Mouse (Mus musculus) kidney, adult 18-20 months (tissue): Measurements from ENCODE around the gene Chac1.

Experiments
- DNase-seq: peaks from one replicate; pipeline ENCODE4 v3.0.0; 2021

Chac1 gene

DNA sequence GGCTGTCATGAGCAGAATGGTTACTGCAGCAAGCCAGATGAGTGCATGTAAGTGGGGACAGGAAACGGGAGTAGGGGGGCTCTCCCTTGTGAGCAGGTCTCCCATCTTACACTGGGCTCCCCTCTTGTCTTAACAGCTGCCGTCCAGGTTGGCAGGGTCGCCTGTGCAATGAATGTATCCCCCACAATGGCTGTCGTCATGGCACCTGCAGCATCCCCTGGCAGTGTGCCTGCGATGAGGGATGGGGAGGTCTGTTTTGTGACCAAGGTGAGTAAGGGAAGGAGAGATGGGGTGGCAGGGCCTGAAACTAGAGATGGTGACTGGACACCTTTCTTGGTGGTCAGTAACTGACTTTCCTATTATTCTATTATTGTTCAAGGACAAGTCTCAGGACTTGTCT is 22.5 kb upstream of the Chac1 start:
- DNase-seq: no peak

DNA sequence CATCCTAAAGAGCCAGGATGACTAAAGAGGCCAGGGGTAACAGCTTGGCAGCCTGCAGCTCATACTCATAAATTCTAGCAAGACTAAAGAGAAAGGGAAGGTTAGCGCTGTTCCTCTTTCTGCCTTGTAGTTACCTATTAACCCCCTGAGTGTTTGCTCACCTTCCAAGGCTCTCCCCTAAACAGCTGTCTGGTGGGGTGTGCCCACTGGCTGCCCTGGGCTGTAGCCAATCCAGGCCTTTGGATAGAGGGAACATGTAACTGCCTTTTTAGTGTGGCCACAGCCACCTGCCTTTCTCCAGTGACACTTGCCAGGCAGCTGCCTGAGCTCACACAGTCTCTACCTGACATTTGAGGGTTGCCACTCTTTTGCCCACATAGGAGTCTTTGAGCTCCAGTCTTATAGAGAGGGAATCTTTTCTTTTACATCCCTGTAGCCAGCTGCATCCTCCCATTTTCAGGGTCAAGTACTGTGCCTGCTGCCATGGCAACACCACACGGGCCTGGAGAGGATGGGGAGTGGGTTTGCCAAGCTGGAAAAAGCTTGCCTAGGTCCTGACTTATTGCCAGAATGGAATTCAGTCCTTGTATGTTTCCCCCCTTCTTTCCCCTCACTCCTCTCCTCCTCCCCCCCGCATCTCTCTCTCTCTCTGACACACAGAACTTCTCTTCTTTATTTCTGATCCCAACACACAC is 21.8 kb upstream of the Chac1 start:
- no peak for DNase-seq

DNA sequence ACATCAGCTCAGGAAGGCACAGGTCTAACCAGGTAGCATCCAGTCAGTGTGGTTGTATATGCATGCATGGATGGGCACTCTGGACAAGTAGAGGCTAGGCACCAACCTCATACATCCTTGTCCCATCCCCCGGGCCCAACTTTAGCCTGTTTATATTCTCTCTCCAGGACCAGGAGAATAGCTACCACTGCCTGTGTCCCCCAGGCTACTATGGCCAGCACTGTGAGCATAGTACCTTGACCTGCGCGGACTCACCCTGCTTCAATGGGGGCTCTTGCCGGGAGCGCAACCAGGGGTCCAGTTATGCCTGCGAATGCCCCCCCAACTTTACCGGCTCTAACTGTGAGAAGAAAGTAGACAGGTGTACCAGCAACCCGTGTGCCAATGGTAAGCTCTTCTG is 20.2 kb upstream of the Chac1 start:
- no peak for DNase-seq

DNA sequence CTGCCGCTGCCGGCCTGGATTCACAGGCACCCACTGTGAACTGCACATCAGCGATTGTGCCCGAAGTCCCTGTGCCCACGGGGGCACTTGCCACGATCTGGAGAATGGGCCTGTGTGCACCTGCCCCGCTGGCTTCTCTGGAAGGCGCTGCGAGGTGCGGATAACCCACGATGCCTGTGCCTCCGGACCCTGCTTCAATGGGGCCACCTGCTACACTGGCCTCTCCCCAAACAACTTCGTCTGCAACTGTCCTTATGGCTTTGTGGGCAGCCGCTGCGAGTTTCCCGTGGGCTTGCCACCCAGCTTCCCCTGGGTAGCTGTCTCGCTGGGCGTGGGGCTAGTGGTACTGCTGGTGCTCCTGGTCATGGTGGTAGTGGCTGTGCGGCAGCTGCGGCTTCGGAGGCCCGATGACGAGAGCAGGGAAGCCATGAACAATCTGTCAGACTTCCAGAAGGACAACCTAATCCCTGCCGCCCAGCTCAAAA is 18.8 kb upstream of the Chac1 start:
- no peak for DNase-seq

DNA sequence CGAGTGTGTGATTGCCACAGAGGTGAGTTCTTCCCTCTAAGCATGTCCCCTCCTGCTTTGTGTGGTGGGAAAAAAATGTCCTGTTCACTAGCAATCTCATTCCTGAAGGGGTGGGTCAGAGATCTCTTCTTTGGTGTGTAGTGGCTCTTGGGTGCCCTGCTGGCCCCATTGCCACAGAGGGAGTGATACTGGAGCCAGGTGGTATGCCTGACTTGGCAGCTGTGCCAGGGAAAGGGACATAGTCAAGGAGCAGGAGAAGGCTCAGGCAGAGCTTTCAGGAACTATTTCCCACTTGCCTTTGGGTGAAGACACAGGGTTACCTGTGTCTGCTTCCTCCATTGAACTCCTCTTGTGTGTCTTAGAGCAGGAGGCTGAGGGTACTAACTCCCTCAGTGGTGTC is 16.9 kb upstream of the Chac1 start:
- DNase-seq: no peak

DNA sequence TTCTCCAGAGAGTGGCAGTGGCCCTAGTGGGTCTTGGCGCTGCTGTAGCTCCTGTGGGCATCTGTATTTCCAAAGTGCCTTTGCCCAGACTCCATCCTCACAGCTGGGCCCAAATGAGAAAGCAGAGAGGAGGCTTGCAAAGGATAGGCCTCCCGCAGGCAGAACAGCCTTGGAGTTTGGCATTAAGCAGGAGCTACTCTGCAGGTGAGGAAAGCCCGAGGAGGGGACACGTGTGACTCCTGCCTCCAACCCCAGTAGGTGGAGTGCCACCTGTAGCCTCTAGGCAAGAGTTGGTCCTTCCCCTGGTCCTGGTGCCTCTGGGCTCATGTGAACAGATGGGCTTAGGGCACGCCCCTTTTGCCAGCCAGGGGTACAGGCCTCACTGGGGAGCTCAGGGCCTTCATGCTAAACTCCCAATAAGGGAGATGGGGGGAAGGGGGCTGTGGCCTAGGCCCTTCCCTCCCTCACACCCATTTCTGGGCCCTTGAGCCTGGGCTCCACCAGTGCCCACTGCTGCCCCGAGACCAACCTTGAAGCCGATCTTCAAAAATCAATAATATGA is 16.0 kb upstream of the Chac1 start:
- no peak for DNase-seq

DNA sequence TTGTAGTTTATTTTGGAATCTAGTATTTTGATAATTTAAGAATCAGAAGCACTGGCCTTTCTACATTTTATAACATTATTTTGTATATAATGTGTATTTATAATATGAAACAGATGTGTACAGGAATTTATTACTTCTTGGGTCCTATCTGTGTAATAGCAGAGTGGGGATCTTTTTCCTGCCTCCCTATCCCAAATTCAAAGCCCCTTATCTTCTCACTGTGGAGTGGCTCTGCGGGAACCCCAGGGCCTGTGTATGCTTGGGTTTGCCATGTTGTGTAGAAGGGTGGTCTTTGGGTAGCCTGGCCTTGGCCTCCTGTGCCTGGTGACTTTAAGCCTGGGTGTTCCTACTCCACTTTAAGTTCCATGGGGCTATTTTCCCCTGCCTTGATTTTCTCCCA is 15.5 kb upstream of the Chac1 start:
- DNase-seq: no peak

DNA sequence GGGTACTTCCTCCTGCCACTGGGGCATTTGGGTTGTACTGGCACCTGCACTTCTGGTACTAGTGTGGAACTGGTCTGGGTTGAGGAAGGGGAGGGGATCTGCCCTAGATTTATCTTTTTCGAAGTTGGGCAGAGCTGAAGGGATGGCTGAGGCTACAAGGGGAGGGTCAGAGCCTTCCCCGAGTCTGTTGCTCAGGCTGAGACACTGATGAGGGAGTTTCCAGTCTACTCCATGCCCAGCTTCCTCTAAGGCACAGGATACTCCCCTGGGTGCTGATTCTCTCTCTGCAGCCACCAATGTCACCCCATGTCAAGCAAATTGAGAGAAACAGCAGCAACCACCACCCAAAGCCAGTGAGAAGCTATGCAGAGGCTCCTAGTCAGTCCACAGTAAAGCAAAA is 15.0 kb upstream of the Chac1 start:
- DNase-seq: no peak

DNA sequence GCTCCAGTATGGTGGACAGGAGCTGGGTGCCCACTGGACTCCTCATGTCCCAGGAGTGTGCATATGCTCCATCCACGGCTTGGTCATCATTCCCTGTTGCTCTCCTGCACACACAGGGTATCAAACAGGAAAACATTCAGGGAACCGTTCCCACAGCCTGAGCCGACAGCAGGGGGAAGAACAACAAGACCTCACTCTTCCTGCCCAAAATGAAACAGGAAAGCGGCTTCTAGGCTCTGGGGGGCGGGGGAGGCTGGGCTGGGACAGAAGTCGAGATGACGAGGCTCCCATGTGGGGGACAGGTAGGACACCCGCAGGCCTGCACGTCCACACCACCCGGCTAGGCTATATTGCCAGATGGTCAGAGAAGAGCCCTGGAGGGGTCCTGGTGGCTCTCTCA is 14.6 kb upstream of the Chac1 start:
- DNase-seq: no peak

DNA sequence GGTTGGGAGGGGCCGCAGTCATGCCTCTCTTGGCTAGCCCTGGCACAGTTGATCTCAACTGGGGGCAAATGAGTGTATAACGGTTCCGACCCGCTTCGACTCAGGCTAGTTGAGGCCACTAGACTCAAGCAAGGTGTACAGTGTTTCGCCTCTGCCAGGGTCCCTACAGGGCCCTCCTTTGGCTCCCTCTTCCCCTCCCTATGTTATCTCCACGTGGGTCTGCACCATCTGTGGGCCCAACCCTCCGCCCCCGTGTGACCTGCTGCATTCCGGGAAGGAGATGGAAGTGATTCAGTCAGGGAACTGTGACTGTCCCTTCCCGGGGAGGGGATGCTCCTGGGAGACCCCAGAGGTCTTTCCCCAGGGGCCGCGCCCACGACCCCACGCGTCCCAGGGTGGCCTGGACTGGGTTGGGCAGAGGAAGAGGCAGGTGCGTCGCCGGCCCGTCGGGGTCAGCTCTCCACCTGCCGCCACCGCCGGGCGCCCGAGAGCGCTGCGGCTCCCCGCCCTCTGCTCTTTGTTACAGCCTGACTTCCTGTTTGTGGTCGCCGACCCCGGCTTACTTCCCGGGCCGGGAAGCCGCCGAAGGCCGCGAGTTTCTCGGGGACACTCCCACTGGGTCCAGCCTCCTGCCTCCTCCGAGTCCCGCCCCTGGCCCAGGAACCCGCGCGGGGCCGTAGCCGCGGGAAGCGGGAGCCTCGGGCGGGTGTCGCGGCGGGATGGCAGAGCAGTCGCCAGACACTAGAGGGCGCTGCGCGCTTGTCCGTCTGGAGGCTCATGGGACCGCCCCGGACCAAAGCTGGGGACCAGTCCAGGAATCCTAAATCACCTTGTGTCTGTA is 13.4 kb upstream of the Chac1 start:
- peak; percentile 95 for DNase-seq

DNA sequence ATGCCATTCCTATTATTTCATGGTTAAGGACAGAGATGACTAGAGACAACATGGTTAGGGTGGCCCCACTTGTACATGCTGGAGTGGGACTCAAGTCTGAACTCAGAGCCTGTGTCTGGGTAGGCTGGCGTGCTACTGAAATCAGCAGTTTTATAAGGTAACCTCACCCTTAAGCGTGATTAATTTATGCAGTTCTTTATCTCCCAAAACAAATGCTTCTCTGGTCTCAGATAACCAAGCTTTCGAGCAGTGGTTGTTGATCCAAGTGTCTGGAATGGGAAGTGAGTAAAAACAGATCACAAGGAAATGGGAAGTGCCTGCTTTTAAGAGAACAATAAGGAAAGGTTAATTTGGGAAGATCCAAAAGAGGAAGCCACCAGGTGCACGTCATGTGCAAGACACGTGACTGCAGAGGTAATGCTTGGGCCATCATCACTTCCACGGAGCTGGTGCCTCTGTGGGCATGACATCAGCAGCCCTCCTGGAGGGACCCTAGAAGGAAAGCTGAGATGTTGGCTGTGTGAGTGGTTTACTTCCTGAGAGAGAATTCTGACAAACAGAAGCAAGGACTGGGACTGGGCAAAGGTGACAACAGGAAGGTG is 6.4 kb upstream of the Chac1 start:
- no peak for DNase-seq

DNA sequence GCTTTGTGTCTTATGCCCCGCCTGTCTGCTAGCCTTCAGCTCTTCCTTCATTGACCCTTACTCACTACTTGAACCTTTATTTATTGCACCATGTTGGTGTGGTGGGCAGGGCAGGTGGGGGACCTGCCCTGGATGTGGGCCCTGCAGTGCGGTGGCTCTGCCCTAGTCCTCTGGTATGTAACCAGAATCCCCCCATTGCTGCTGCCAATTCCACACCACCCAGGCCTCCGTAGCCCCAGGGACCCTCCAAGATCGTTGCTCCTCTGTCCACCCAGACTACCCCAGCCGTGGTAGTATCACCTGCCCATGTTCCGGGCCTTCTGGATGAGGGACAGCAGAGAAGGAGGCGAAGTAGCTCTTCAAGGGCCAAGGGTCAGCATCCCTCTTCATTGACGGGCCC is 2.7 kb downstream of the Chac1 start:
- no peak for DNase-seq

DNA sequence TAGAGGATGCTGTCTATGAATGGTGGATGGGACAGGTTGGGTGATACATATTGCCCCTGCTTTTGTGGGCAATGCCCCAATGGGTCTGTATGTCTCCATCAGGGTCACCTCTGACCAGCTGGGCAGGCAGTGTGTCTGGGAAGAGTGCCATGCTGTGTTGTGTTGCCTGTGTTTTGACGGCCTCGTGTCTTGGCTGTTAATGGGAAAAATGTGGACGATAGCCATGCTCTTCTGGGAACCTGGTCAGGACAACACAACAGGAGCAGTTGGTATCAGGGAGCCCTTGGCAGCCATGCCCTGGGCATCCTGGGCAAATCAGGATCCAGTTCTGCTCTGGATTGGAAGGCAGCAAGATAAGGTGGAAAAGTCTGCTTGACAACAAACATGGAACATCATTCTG is 4.1 kb downstream of the Chac1 start:
- peak; percentile 33 for DNase-seq

DNA sequence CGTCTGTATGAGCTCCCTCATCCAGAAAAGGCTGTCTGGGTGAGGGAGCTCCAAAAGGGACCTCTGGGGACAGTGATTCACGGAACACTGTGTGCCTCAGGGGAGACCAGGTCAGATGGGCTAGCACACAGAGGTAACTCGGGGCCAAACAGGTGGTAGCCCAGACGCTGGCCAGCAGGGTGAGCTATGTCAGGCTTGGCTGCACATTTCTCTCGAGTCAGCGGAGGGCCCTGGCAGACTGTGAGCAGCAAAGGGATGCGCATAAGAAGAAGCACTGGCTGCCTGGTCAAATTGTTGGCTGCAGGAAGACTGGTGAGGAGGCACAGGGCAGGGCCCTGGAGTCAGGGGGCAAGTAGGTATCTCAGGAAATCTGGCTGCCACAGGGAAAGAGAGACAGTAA is 4.6 kb downstream of the Chac1 start:
- DNase-seq: peak; percentile 68

DNA sequence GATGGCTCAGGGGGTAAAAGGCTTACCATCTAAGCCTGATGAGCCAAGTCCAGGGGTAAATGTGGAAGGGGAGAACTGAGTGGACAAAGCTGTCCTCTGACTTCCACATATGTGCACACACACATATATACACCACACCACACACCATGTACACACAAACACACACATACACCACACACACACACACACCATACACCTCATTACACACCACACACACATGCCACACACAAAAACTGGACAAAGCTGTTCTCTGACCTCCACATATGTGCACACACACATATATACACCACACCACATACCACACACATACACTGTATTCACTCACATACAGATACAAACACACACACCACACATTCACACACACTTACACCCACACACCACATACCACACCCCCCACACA is 5.3 kb downstream of the Chac1 start:
- DNase-seq: no peak

DNA sequence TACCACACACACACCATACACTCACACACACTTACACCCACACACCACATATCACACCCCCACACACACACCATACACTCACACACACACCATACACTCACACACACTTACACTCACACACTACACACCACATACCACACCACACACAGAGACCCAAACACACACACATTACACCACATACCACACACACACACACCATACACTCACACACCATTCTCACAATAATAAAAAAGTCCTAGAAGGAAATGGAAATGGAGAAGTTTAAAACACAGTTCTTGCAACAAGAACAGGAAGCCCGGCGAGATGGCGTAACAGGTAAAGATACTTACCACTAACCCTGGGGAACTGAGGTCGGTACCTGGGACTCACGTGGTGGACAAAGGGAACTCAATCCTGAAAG is 5.8 kb downstream of the Chac1 start:
- no peak for DNase-seq

DNA sequence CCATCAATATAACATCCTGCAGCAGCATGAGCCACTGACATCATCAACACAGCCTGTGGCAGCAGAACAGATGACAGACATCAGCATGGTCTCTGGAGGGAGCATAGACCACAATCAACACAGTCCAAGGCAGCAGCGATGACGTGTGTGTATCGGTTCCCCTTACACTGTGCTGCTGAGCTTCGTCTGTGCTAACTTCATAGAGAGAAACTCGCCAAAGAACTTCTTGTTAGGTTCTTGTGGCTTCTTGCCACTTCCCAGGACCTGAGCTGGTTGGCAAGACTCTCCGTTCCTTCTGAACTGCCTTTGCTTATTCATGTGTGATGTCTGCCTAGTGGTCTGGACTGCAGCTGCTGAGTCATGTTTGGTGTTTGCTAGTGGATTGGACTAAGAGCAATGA is 7.2 kb downstream of the Chac1 start:
- no peak for DNase-seq

DNA sequence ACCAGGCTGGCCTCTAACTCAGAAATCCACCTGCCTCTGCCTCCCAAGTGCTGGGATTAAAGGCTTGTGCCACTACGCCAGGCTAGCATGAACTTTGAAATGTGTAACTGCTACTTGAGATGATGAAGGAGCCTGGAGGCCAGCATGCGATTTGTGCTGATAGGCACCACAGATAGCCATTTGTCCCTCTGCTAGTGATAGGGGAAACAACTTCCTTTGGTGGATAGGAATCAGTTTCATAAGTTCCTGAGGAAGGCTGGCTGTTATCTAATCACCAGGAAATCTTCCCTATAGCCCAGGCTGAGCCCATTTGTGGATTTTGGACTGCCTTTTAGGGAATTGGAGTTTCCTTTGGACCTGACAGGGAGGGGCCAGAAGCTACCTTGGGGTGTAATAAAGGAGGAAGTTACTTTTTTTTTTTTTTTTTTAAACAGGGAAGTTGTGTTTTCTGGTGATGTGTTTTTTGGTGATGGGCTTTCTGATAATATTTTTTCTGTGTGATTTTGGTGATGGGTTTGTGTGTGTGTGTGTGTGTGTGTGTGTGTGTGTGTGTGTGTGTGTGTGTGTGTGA is 8.8 kb downstream of the Chac1 start:
- DNase-seq: no peak

DNA sequence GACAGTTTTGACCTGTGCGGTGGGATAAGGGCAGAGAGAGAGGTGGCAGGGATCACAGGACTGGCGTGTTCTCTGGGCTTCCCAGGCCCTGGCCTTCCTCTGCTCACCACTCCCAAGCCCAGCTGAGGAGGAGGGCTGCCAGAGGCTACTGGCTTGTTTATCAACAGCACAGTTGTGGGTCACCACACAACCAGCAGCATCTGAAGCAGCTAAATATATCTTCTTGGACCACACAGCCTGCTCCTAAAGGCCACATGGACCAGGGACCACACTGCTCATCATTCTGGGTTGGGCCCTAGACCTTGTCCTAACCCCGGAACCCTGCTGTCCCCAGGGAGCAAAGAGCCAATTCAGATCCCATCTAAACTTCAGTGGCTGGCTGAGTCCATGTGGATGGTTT is 13.9 kb downstream of the Chac1 start:
- no peak for DNase-seq

DNA sequence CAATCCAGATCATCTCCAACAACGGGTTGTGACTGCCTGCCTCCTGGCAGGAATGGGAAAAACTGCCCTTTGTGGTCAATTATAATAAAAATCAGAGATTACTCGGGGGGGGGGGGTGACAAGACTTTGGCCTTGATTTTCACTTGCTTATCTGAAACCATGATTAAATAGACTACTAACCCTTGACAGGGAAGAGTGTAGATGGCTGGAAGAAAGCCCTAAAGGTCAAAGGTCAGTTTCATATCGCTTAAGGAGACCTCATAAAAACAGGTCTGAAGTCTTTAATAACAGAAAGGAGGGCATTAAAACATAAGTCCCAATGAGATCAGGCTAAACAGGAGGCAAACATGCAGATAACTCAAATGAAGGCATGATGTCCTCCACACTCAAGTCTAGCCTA is 16.3 kb downstream of the Chac1 start:
- no peak for DNase-seq

DNA sequence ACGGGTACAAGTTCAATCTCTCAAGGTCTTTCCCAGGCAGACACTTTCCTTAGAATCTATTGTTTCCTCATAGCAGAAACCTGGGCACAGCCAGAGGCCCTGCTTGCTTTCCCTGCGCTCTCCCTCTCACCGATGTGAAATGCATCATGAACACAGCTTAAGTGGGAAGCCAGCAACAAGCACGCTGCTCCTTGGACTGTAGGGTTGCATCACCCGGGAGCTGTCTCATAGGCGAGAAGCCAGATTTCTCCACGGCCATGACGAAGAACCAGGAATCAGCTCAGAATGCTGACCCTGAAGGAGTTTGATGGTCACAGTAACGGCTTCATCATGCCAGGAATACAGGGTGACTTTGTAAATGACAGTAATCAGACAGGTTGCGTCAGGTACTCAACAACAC is 19.1 kb downstream of the Chac1 start:
- DNase-seq: no peak

DNA sequence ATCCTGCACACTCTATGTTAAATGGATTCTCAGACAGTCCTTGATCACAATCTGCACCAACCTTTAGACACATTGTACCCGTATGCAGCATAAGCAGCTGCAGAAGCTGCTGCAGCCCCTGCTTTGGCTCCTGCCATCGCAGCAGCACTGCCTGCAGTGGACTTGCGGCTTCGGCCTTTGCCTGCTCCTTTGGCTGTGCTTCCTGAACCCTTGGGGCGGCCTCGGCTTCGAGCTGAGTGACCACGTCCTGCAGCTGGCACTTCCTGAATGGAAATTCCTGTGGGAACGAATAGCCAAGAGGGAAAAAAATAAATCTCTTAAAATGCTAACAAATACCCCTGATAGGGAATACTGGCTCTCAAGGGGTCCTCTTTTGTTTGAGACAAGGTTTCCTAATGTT is 26.3 kb downstream of the Chac1 start:
- DNase-seq: peak; percentile 47

DNA sequence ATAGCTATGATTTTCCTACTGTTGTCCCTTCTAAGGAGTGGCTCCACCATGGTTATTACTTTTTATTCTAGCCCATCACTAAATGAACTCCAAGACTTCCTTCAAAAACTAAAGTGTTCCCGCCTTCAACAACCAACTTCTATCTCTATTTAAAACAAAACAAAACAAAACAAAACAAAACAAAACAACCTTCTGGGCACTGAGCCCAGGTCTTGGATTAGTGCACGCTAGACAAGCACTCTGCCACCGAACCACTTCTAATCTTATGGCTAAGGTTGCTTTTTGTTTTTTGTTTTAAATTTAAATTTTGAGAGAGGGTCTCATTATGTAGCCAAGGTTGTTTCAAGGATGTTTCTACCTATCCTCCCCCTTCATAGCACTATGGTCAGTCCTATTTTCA is 26.8 kb downstream of the Chac1 start:
- DNase-seq: no peak

DNA sequence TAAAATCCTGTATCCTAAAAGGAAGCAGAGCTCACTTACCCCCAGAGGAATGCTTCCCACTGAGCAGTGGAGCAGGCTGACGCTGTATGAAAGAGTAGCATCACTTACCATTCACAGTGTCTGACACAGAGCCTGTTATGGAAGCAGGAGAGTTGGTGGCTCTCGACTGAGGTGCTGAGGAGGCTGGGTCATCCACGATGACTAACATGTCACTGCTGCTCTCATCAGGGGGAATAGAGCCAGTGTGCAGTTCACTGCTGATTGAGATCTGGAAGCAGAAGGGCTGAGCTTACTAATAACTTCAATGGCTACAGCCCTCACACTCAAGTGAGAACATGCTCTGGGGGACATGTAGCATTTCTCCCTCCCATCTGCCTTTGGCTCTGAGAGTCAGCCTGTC is 28.4 kb downstream of the Chac1 start:
- no peak for DNase-seq
